Mouse (Mus musculus) ES-E14 (cell line): ENCODE measurements around the gene Fam240b.

Source experiments
- CHD2 ChIP-seq: IDR thresholded peaks from 2 replicates; pipeline ENCODE4 v1.6.1; 2014; ENCODE audit warnings: mild to moderate bottlenecking, low read depth, low read length, inconsistent platforms
- HCFC1 ChIP-seq: IDR thresholded peaks from 2 replicates; pipeline ENCODE4 v1.6.1; 2012; ENCODE audit warnings: low read length, inconsistent platforms, borderline replicate concordance; ENCODE audit not compliant: insufficient read depth
- MAFK ChIP-seq: IDR thresholded peaks from 2 replicates; pipeline ENCODE4 v1.6.1; 2014; ENCODE audit warnings: mild to moderate bottlenecking, low read depth, low read length, inconsistent platforms; ENCODE audit not compliant: insufficient read depth
- ZNF384 ChIP-seq: IDR thresholded peaks from 2 replicates; pipeline ENCODE4 v1.6.1; 2012; ENCODE audit warnings: low read depth, low read length, inconsistent platforms

- TF ChIP-seq ZNF384 (no peak), HCFC1 (no peak), MAFK (no peak), CHD2 (no peak)
Measured at GRCm38 (mm10) chr13:64507361-64507760, 9.8 kb upstream of the Fam240b start.
